Mouse (Mus musculus) kidney, adult 2 months (tissue): ENCODE measurements around the gene C1qtnf5.

Experiments used
- CTCF ChIP-seq: fragments of 200-500 bp; conservative IDR thresholded peaks from 2 replicates; pipeline ENCODE4 v1.5.1; 2011; ENCODE audit warnings: low read depth, mild to moderate bottlenecking, control low read depth, low read length, moderate library complexity, mixed read lengths; ENCODE audit not compliant: insufficient read depth, insufficient read length
- POLR2A ChIP-seq: fragments of 200-500 bp; IDR thresholded peaks from one replicate; pipeline ENCODE4 v1.6.1; 2011; ENCODE audit warnings: low read depth, low read length, control low read depth

DNA sequence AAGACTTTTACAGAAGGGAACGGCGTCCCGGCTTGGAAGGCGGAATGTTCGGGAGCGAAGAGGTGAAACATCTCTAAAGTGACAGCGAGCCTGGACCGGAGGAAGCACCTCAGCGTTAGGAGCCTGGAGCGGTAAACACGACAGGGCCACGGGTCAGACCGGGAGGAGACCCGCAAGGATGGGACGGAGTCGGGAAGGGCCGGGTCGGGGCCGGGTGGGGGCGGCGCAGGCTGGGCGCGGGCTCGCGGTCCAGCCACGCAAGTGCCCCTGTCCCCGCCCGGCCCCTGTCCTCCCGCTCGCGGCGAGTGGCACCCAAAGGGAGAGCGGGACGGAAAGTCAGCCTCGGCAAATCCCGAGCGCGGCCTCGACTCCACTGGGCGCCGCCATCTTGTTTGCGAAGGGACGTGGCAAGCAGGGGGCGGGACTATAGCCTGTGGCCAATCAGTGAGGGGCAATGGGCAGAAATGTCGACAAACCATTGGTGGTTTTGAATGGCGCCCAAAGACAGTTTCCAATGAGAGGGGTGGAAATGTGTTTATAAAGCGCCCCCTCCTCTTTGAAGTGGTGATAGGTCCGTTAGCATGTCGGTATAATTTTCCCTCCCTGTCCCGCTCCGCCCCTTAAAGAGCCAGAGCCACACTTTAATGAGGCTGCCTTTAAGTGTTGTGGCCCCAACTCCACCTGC, 6.2 kb downstream of the C1qtnf5 start, which contains the start of the genes Gm49380 and Rnf26:
- TF ChIP-seq POLR2A = peak; percentile 37
- TF ChIP-seq CTCF = no peak
